Comparison of ENCODE assay signal across 16 mouse cellular contexts in genomic region chr7:73206922-73207811, GRCm38 (mm10).
DNase-seq lines count a peak whose midpoint lies in the region; ATAC-seq and TF ChIP-seq lines count a peak whose summit lies in the region.
"Had no signal": no experiment of that assay in that cellular context is flagged by ENCODE, and none has a peak within 500 bp of the region (broad histone marks: within the 10 kb centered on the region; RNA-seq: fewer than 3 reads in every experiment).

No protein-coding gene starts in this region.

- ATAC-seq in heart, embryonic 11.5 days (replicated peaks; ENCODE audit: insufficient number of reproducible peaks, low FRiP score, low TSS enrichment): no peak
- ATAC-seq in forebrain, postnatal 0 days: no peak
- ATAC-seq in neural tube, embryonic 15.5 days (ENCODE audit: low FRiP score): no peak
- no peak for ATAC-seq in cerebellum, adult (ENCODE audit: insufficient number of reproducible peaks, low FRiP score, low TSS enrichment)
- ATAC-seq: inflammation-experienced regulatory T-cells, adult 6 months had no signal

- H3K27me3 ChIP-seq in heart, embryonic 10.5 days (ENCODE audit: insufficient read depth, poor library complexity, severe bottlenecking): no peaks in the 10 kb centered on the region
- no peaks in the 10 kb centered on the region for H3K27me3 ChIP-seq in heart, embryonic 11.5 days (ENCODE audit: control insufficient read depth, insufficient read depth, low read length)
- H3K27me3 ChIP-seq in forebrain, postnatal 0 days (ENCODE audit: insufficient read depth, low read length): no peaks in the 10 kb centered on the region
- no peaks in the 10 kb centered on the region for H3K27me3 ChIP-seq in midbrain, embryonic 10.5 days (ENCODE audit: low read depth, poor library complexity, severe bottlenecking)
- no peaks in the 10 kb centered on the region for H3K27me3 ChIP-seq in neural tube, embryonic 15.5 days (replicated peaks)
- H3K27me3 ChIP-seq in cerebellum, adult 2 months (ENCODE audit: control insufficient read depth, insufficient read depth, low read length): no peaks in the 10 kb centered on the region
- H3K27me3 ChIP-seq: CH12.LX had no signal

- peak; percentile 27 for DNase-seq in heart, embryonic 10.5 days (ENCODE audit: low spot score)
- DNase-seq in forebrain, postnatal 0 days: no peak
- no peak for DNase-seq in midbrain, embryonic 10.5 days (ENCODE audit: low spot score)
- no peak for DNase-seq in layer of hippocampus, adult 9-10 months (ENCODE audit: low spot score)
- DNase-seq in cerebellum, adult 2 months: no peak
- DNase-seq: adrenal gland, postnatal 14 days; cerebellum, adult 9-11 months; lung, adult 18-20 months; right cerebral cortex, postnatal 25 days; thymus, adult 18-20 months had no signal

- H3K4me1 ChIP-seq in heart, embryonic 10.5 days: peaks cover 10% of the 10 kb centered on the region
- no peaks in the 10 kb centered on the region for H3K4me1 ChIP-seq in heart, embryonic 11.5 days (ENCODE audit: control insufficient read depth, insufficient read depth, low read length)
- H3K4me1 ChIP-seq in forebrain, postnatal 0 days (ENCODE audit: insufficient read depth): peaks cover 40% of the 10 kb centered on the region
- H3K4me1 ChIP-seq in midbrain, embryonic 10.5 days: peaks cover 45% of the 10 kb centered on the region
- peaks cover 26% of the 10 kb centered on the region for H3K4me1 ChIP-seq in neural tube, embryonic 15.5 days
- H3K4me1 ChIP-seq in cerebellum, adult 2 months (ENCODE audit: control insufficient read depth, insufficient read depth, low read length): peaks cover 8% of the 10 kb centered on the region

- H3K27ac ChIP-seq in heart, embryonic 10.5 days: no peak overlapping the region
- H3K27ac ChIP-seq in heart, embryonic 11.5 days (ENCODE audit: low read depth, low read length): no peak overlapping the region
- H3K27ac ChIP-seq in forebrain, postnatal 0 days (ENCODE audit: low read depth, low read length): peak overlapping the region; percentile 65
- H3K27ac ChIP-seq in midbrain, embryonic 10.5 days (replicated peaks): peak overlapping the region; percentile 93
- H3K27ac ChIP-seq in neural tube, embryonic 15.5 days (replicated peaks): peak overlapping the region; percentile 79
- no peak overlapping the region for H3K27ac ChIP-seq in cerebellum, adult 2 months (ENCODE audit: insufficient read depth, low read length)

- no peak for TF ChIP-seq CTCF in forebrain, postnatal 0 days (IDR thresholded peaks at IDR 0.05; ENCODE audit: low read depth)
- no peak for TF ChIP-seq CTCF in cerebellum, adult 2 months (IDR thresholded peaks at IDR 0.05; ENCODE audit: borderline replicate concordance, insufficient read depth, low read depth, low read length)

- H3K9me3 ChIP-seq in heart, embryonic 10.5 days: peaks cover 6% of the 10 kb centered on the region; the same call in 1 of the 2 replicates
- no peaks in the 10 kb centered on the region for H3K9me3 ChIP-seq in heart, embryonic 11.5 days (replicated peaks; ENCODE audit: control insufficient read depth, low read length)
- H3K9me3 ChIP-seq in forebrain, postnatal 0 days (ENCODE audit: low read length): no peaks in the 10 kb centered on the region
- peaks cover 14% of the 10 kb centered on the region; the same call in 1 of the 2 replicates for H3K9me3 ChIP-seq in midbrain, embryonic 10.5 days (replicated peaks)
- no peaks in the 10 kb centered on the region for H3K9me3 ChIP-seq in neural tube, embryonic 15.5 days (replicated peaks)

- WGBS in heart, embryonic 10.5 days: 70% methylated on average over 7 of the region's 7 CpGs
- WGBS in heart, embryonic 11.5 days (ENCODE audit: insufficient replicate concordance): 66% methylated on average over 7 of the region's 7 CpGs
- WGBS in forebrain, postnatal 0 days: 30% methylated on average over 7 of the region's 7 CpGs
- 62% methylated on average over 7 of the region's 7 CpGs for WGBS in midbrain, embryonic 10.5 days
- WGBS in neural tube, embryonic 15.5 days: 44% methylated on average over 7 of the region's 7 CpGs
- 87% methylated on average over 7 of the region's 7 CpGs for whole genome bisulfite sequencing in cerebellum, adult 2 months

- no peak overlapping the region for H3K4me2 ChIP-seq in heart, embryonic 11.5 days
- no peak overlapping the region for H3K4me2 ChIP-seq in forebrain, postnatal 0 days (ENCODE audit: low read depth)
- no peak overlapping the region for H3K4me2 ChIP-seq in neural tube, embryonic 15.5 days

- no peak overlapping the region for H3K4me3 ChIP-seq in heart, embryonic 10.5 days
- H3K4me3 ChIP-seq in heart, embryonic 11.5 days (ENCODE audit: low read depth, low read length): no peak overlapping the region
- H3K4me3 ChIP-seq in forebrain, postnatal 0 days (ENCODE audit: low read depth, low read length): no peak overlapping the region
- H3K4me3 ChIP-seq in midbrain, embryonic 10.5 days: no peak overlapping the region
- no peak overlapping the region for H3K4me3 ChIP-seq in neural tube, embryonic 15.5 days (replicated peaks)
- no peak overlapping the region for H3K4me3 ChIP-seq in cerebellum, adult 2 months (replicated peaks; ENCODE audit: insufficient read depth, low read depth, low read length)
- H3K4me3 ChIP-seq: myocyte had no signal

- no peak overlapping the region for H3K9ac ChIP-seq in heart, embryonic 11.5 days (ENCODE audit: low read depth, low read length)
- no peak overlapping the region for H3K9ac ChIP-seq in forebrain, postnatal 0 days
- H3K9ac ChIP-seq in neural tube, embryonic 15.5 days (replicated peaks): no peak overlapping the region

- no peaks in the 10 kb centered on the region for H3K36me3 ChIP-seq in heart, embryonic 10.5 days
- no peaks in the 10 kb centered on the region for H3K36me3 ChIP-seq in heart, embryonic 11.5 days (ENCODE audit: control insufficient read depth, insufficient read depth, low read length)
- H3K36me3 ChIP-seq in forebrain, postnatal 0 days (ENCODE audit: insufficient read depth): no peaks in the 10 kb centered on the region
- H3K36me3 ChIP-seq in midbrain, embryonic 10.5 days: peaks cover 10% of the 10 kb centered on the region; the same call in 1 of the 2 replicates
- no peaks in the 10 kb centered on the region for H3K36me3 ChIP-seq in neural tube, embryonic 15.5 days

- TF ChIP-seq POLR2A in cerebellum, adult 2 months (IDR thresholded peaks at IDR 0.05; ENCODE audit: borderline replicate concordance, insufficient read depth, low read length): no peak

Comparison
In these comparisons a context has a peak if more than half of its experiments do, and no peak if none do; other contexts are left out.
1. H3K27ac ChIP-seq: peak in forebrain, postnatal 0 days (single experiment), midbrain, embryonic 10.5 days (single experiment) and neural tube, embryonic 15.5 days (single experiment); none in heart, embryonic 10.5 days (single experiment), heart, embryonic 11.5 days (single experiment) and cerebellum, adult 2 months (single experiment).